Mouse (Mus musculus): ENCODE data around the gene Vps4a.
A peak's percentile ranks its signal among the peaks of the same experiment; 100 is the strongest.

Gene Vps4a

GRCm38 (mm10) chr8:107052046-107052445 is 21.0 kb downstream of the Vps4a start:
- no peak for DNase-seq

- DNase-seq, result peak; percentile 93
These were observed 25.3 kb downstream of the Vps4a start, which contains the start of the genes Cog8 and Nip7 for GRCm38 (mm10) chr8:107056076-107056972. Cog8 (minus strand) TSS chr8:107056689. Nip7 (plus strand) TSS chr8:107056877.

- DNase-seq, result no peak
These were observed 25.9 kb downstream of the Vps4a start for GRCm38 (mm10) chr8:107056973-107057369.

- DNase-seq, result no peak
These were observed 31.6 kb downstream of the Vps4a start for GRCm38 (mm10) chr8:107062613-107063012.

GRCm38 (mm10) chr8:107065511-107066496 is 34.8 kb downstream of the Vps4a start, which contains the start of gene Tmed6:
Tmed6 (minus strand) TSS chr8:107065644.
- no peak for DNase-seq

DNA sequence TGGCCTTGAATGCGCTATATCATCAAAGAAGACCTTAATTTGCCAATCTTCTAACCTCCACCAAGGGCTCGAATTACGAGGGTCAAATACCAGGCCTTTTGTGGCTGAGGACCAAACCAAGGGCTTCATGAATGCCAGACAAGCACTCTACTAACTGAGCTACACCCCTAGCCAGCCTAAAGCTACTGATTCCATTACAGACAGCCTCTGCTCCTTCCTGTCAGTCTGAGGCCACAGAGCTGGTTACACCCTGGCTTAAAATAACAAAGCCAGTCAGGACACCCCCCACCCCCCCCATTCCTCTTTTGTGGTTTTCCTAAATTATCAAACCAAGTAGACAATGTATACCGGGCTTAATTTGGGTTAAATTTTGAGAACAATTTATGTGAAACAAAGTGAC is 42.7 kb downstream of the Vps4a start:
- DNase-seq, result no peak

DNA sequence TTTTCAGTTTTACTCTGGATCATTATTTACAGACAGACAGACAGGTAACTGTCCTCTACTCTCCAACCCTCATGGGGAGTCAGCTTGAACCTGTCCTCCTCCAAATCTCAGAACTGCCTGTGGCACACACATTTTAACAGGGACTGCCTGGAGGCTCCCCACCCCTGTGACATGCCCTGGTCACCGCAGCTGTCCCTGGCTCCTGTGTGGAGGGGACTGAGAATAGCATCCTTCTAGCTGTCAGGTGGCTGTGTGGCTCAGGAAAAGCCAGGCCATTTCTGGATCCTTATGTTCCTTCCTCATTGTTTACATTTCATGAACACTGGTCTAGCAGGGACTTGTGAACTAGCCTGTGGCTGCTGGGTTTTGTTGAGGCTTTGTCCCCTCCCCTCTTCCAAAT is 43.1 kb downstream of the Vps4a start:
- DNase-seq, result no peak

GRCm38 (mm10) chr8:107076239-107076888 is 45.3 kb downstream of the Vps4a start:
- DNase-seq, result no peak

GRCm38 (mm10) chr8:107085358-107085757 is 54.3 kb downstream of the Vps4a start:
- no peak for DNase-seq

DNA sequence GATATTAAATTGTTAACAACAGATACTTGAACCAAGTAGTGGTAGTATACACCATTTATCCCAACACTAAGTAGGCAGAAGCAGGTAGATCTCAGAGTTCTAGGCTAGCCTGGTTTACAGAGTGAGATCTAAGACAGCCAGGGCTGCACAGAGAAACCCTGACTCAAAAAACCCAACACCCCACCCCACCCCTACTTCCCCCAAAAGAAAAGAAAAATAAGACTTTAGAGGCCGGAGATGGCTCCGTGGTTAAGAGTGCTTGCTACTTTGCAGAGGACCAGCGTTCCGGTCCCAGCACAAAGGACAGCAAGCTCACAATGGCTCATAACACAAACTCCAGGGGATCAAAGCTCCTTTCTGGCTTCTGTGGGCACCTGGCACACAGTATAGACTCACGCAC is 55.0 kb downstream of the Vps4a start:
- DNase-seq, result no peak

GRCm38 (mm10) chr8:107088526-107089063 is 57.6 kb downstream of the Vps4a start:
- DNase-seq, result no peak

- DNase-seq, result no peak
These were observed 59.5 kb downstream of the Vps4a start for GRCm38 (mm10) chr8:107090531-107090930.
